In the genomic region with DNA sequence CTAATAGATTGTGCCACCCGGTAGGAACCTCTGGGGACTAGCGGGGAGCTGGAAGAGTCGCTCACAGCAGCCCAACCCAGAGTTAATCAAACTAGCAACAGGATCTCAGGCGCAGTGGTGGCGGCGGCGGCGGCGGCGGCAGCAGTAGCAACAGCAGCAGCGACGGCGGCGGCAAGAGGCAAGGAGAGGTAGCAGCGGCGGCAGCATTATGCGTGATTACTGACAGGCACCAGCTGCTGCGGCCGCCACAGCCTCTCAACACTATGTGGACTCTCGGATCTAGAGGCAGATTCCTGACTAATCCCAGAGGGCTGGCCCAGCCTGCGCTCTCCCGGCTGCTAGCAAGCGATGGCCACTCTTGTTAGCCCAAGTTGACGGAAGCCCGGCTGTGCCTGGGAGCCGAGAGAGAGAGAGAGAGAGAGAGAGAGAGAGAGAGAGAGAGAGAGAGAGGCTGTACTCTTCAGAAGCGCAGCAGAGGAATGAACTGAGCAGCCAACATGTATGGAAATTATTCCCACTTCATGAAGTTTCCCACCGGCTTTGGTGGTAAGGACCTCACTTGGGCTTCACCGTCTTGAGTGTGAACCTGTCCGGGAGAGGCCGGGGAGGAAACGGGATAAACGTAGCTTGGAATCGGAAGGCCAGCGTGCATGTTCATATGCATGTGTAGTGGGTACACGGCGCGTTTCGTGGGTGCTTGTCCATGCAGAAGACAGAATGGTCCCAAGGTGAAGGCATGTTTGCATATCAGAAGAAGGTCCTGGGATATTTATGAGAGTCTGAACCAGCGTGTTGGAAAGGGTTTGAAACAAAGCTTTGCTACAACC, we compare ENCODE assay signal across 8 mouse cellular contexts. TPM values are rescaled to one million over a fixed set of nuclear protein-coding genes. Genes with fewer than 3 reads are reported as not detected.
DNase-seq lines count a peak whose midpoint lies in the region; ATAC-seq and TF ChIP-seq lines count a peak whose summit lies in the region.

Gene Rxrg, plus strand, starts transcription at position 130 of the 827 bp plus-strand sequence.

- H3K27ac ChIP-seq in forebrain, embryonic 12.5 days: peak within 1 kb of the TSS; percentile 2; the same call in 1 of the 2 replicates
- H3K27ac ChIP-seq in heart, embryonic 12.5 days (ENCODE audit: poor library complexity, severe bottlenecking): peak within 1 kb of the TSS; percentile 37; the same call in 1 of the 2 replicates
- no peak within 1 kb of the TSS for H3K27ac ChIP-seq in kidney, embryonic 14.5 days (ENCODE audit: low read depth, low read length)
- H3K27ac ChIP-seq in liver, adult 2 months (replicated peaks; ENCODE audit: insufficient read depth, low read depth, low read length): no peak within 1 kb of the TSS
- H3K27ac ChIP-seq in midbrain, embryonic 16.5 days (ENCODE audit: low read length): no peak within 1 kb of the TSS; the same call in 1 of the 2 replicates

- H3K9ac ChIP-seq in forebrain, embryonic 12.5 days: peak within 1 kb of the TSS; percentile 57
- H3K9ac ChIP-seq in heart, embryonic 12.5 days: peak within 1 kb of the TSS; percentile 69
- peak within 1 kb of the TSS; percentile 31; the same call in 1 of the 2 replicates for H3K9ac ChIP-seq in kidney, embryonic 14.5 days (ENCODE audit: low read depth, low read length)
- no peak within 1 kb of the TSS; the same call in 1 of the 2 replicates for H3K9ac ChIP-seq in liver, adult 2 months (ENCODE audit: low read depth, low read length)
- peak within 1 kb of the TSS; percentile 60 for H3K9ac ChIP-seq in midbrain, embryonic 16.5 days (ENCODE audit: low read depth, low read length)

- peak; percentile 31 to 38 for DNase-seq in cerebellum, postnatal 14 days
- no peak for DNase-seq in cerebellum, adult 11 months
- DNase-seq in liver, adult 2 months (ENCODE audit: extremely low read depth, low read depth, low spot score): peak; percentile 10
- peak; percentile 10 for DNase-seq in thymus, postnatal 25 days

- H3K27me3 ChIP-seq in forebrain, embryonic 12.5 days: peaks cover 59% of the 10 kb centered on the region
- H3K27me3 ChIP-seq in heart, embryonic 12.5 days (replicated peaks): peaks cover 36% of the 10 kb centered on the region
- H3K27me3 ChIP-seq in kidney, embryonic 14.5 days (ENCODE audit: control insufficient read depth, insufficient read depth, low read length): peaks cover 7% of the 10 kb centered on the region; the same call in 1 of the 2 replicates
- no peaks in the 10 kb centered on the region; the same call in none of the 2 replicates for H3K27me3 ChIP-seq in liver, adult 2 months (ENCODE audit: control insufficient read depth, insufficient read depth, low read length)
- peaks cover 6% of the 10 kb centered on the region; the same call in 1 of the 2 replicates for H3K27me3 ChIP-seq in midbrain, embryonic 16.5 days (ENCODE audit: control insufficient read depth, insufficient read depth, low read depth, low read length)

- WGBS in forebrain, embryonic 12.5 days: under 1% methylated on average over 40 of the region's 40 CpGs
- under 1% methylated on average over 40 of the region's 40 CpGs for WGBS in heart, embryonic 12.5 days
- under 1% methylated on average over 40 of the region's 40 CpGs for WGBS in kidney, embryonic 14.5 days
- whole genome bisulfite sequencing in liver, adult 2 months: 2% methylated on average over 40 of the region's 40 CpGs
- 1% methylated on average over 37 of the region's 40 CpGs for WGBS in midbrain, embryonic 16.5 days

- no peaks in the 10 kb centered on the region for H3K9me3 ChIP-seq in forebrain, embryonic 12.5 days
- H3K9me3 ChIP-seq in heart, embryonic 12.5 days (replicated peaks): no peaks in the 10 kb centered on the region
- H3K9me3 ChIP-seq in kidney, embryonic 14.5 days (ENCODE audit: control insufficient read depth, low read length): no peaks in the 10 kb centered on the region
- no peaks in the 10 kb centered on the region for H3K9me3 ChIP-seq in midbrain, embryonic 16.5 days (replicated peaks; ENCODE audit: control insufficient read depth, low read length, poor library complexity, severe bottlenecking)

- no peaks in the 10 kb centered on the region for H3K79me2 ChIP-seq in liver, adult 2 months (ENCODE audit: control insufficient read depth, insufficient read depth, low read length)

- peak within 1 kb of the TSS; percentile 83 for H3K4me2 ChIP-seq in forebrain, embryonic 12.5 days
- peak within 1 kb of the TSS; percentile 91 for H3K4me2 ChIP-seq in heart, embryonic 12.5 days
- H3K4me2 ChIP-seq in kidney, embryonic 14.5 days (replicated peaks; ENCODE audit: low read depth, low read length): peak within 1 kb of the TSS; percentile 78
- peak within 1 kb of the TSS; percentile 67 for H3K4me2 ChIP-seq in midbrain, embryonic 16.5 days (ENCODE audit: low read length)

- TF ChIP-seq POLR2A in liver, adult 2 months (IDR thresholded peaks at IDR 0.05; ENCODE audit: extremely low read depth, insufficient read depth, low read length): no peak

- peak; percentile 91 for ATAC-seq in forebrain, embryonic 12.5 days (ENCODE audit: low FRiP score)
- ATAC-seq in heart, embryonic 12.5 days (ENCODE audit: insufficient number of reproducible peaks, low FRiP score): peak; percentile 80
- peak; percentile 94 for ATAC-seq in kidney, embryonic 14.5 days (ENCODE audit: low FRiP score, low TSS enrichment)
- ATAC-seq in midbrain, embryonic 16.5 days: peak; percentile 87

- H3K4me1 ChIP-seq in forebrain, embryonic 12.5 days: peaks cover 27% of the 10 kb centered on the region
- peaks cover 11% of the 10 kb centered on the region for H3K4me1 ChIP-seq in heart, embryonic 12.5 days (replicated peaks)
- peaks cover 9% of the 10 kb centered on the region; the same call in 1 of the 2 replicates for H3K4me1 ChIP-seq in kidney, embryonic 14.5 days (ENCODE audit: control insufficient read depth, insufficient read depth, low read length)
- 0 out of 2 replicates have a peak, but pooled peaks cover 4% of the 10 kb centered on the region for H3K4me1 ChIP-seq in liver, adult 2 months (ENCODE audit: control insufficient read depth, insufficient read depth, low read length)
- peaks cover 10% of the 10 kb centered on the region for H3K4me1 ChIP-seq in midbrain, embryonic 16.5 days (ENCODE audit: control insufficient read depth, insufficient read depth, low read length)

- no peaks in the 10 kb centered on the region for H3K36me3 ChIP-seq in forebrain, embryonic 12.5 days (replicated peaks)
- H3K36me3 ChIP-seq in heart, embryonic 12.5 days: no peaks in the 10 kb centered on the region
- H3K36me3 ChIP-seq in kidney, embryonic 14.5 days (ENCODE audit: control insufficient read depth, insufficient read depth, low read length): no peaks in the 10 kb centered on the region
- no peaks in the 10 kb centered on the region for H3K36me3 ChIP-seq in liver, adult 2 months (ENCODE audit: control insufficient read depth, insufficient read depth, low read length)
- no peaks in the 10 kb centered on the region for H3K36me3 ChIP-seq in midbrain, embryonic 16.5 days (ENCODE audit: control insufficient read depth, insufficient read depth, low read length)

- peak within 1 kb of the TSS; percentile 43 for H3K4me3 ChIP-seq in forebrain, embryonic 12.5 days (replicated peaks)
- H3K4me3 ChIP-seq in heart, embryonic 12.5 days: peak within 1 kb of the TSS; percentile 55
- H3K4me3 ChIP-seq in kidney, embryonic 14.5 days (ENCODE audit: low read length): peak within 1 kb of the TSS; percentile 41
- H3K4me3 ChIP-seq in liver, adult 2 months (ENCODE audit: insufficient read depth, low read depth, low read length): peak within 1 kb of the TSS; percentile 4; the same call in 1 of the 2 replicates
- H3K4me3 ChIP-seq in midbrain, embryonic 16.5 days (ENCODE audit: low read depth, low read length): peak within 1 kb of the TSS; percentile 41

- TF ChIP-seq CTCF in liver, adult 2 months (IDR thresholded peaks at IDR 0.05; ENCODE audit: low read depth, low read length): no peak

RNA-seq across cellular contexts. Expression of gene Rxrg, which starts in this region (rescaled TPM):
- polyA plus RNA-seq in forebrain, embryonic 12.5 days (2016; fragmentation: Nextera tagmentation; extraction: Ambion mirVana): 3.1 and 3.8 TPM in 2 replicates
- polyA plus RNA-seq in heart, embryonic 12.5 days (2016; fragmentation: Nextera tagmentation; extraction: Ambion mirVana): 1.7 TPM in 2 replicates
- polyA plus RNA-seq in kidney, embryonic 14.5 days (2014; fragmentation: Nextera tagmentation; extraction: Ambion mirVana): 2.0 and 3.2 TPM in 2 replicates
- total RNA-seq in liver, adult 2 months (2014; rRNA removed): 4.9 and 5.1 TPM in 2 replicates
- 9.2 and 12.0 TPM in 2 replicates for polyA plus RNA-seq in liver, adult 2 months (2012; rRNA removed)
- 8.8 and 10.9 TPM in 2 replicates for polyA plus RNA-seq in midbrain, embryonic 16.5 days (2015; fragmentation: Nextera tagmentation; extraction: Ambion mirVana)

Comparison
In these comparisons a context has a peak if more than half of its experiments do, and no peak if none do; other contexts are left out.
1. H3K27ac ChIP-seq: peak in forebrain, embryonic 12.5 days (single experiment) and heart, embryonic 12.5 days (single experiment); none in kidney, embryonic 14.5 days (single experiment), liver, adult 2 months (single experiment) and midbrain, embryonic 16.5 days (single experiment).
2. H3K4me3 ChIP-seq: peak in every context shown above with its lines; median percentile 55 in heart, embryonic 12.5 days; 43 in forebrain, embryonic 12.5 days; 41 in kidney, embryonic 14.5 days; 41 in midbrain, embryonic 16.5 days; 4 in liver, adult 2 months.
3. Peak in every context shown above with its lines, with median percentiles within 50 percentile points of each other: ATAC-seq and H3K4me2 ChIP-seq.